Mouse (Mus musculus) hindlimb bud, embryonic 11.5 days (tissue): ENCODE measurements at regions not wholly inside any gene's neighbourhood (a gene's known extent, or its start where the extent isn't known, plus 50 kb on each side); places are given as distances from the start of the nearest gene placed in this dataset.

Experiments
- DNase-seq: peaks from one replicate; pipeline ENCODE4 v3.0.0-alpha.2; 2012; ENCODE audit warnings: low read depth, low spot score; ENCODE audit errors: extremely low spot score

GRCm38 (mm10) chr6:78599751-78600150 lies 131.1 kb upstream of the Reg3g start:
- DNase-seq, result no peak

- DNase-seq, result no peak
These were observed 101.4 kb upstream of the Reg3g start for GRCm38 (mm10) chr6:78570000-78570597.

DNA sequence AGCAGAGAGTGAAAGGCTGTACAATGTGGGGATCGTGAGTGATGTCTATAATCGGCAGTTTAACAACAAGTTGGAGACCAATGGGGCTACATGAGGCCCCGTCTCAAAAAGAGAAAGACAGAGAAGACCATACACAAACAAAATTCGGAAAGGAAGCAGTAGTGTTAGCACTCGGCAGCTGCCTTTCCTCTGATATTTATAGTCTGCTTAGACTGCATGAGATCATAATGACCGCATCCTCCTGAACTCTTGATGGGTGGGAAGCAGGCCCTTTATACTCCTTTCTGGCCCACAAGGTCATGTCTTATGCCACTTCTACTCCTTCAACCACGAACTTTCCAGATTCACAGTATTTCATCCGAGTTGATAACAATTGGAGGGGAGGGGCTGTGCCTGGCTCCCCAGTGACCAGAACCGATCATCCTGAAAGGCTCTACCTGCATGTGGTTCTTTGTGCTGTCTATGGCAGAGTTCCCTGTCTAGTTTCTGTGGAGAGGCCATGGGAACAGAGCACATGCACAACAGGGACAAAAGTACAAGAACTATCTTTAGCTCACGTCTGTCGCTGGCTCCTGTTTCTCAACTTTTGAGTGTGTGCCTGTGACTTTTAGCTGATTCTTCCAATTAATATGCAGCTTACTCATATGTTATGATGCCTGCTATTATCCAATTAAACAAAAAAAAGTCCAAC lies 84.5 kb upstream of the Reg3g start:
- DNase-seq, result no peak

DNA sequence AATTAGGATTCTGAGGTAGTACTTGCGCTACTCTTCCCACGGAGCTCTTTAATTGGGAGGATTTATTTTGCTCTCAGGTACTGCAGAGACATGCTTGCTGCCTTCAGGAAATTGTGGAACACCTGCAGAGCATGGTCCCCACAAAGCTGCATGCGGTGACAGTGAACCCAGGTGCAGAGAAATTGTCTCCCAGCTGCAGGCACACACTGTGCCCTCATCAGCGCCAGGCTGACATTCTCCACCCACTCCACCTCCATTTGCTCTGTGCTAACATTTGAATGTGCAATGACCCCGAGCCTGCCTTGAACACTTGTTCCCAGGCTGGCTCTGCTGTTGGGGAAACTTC lies 83.7 kb upstream of the Reg3g start:
- DNase-seq, result no peak

GRCm38 (mm10) chr6:78551666-78552352 lies 83.1 kb upstream of the Reg3g start:
- no peak for DNase-seq

DNA sequence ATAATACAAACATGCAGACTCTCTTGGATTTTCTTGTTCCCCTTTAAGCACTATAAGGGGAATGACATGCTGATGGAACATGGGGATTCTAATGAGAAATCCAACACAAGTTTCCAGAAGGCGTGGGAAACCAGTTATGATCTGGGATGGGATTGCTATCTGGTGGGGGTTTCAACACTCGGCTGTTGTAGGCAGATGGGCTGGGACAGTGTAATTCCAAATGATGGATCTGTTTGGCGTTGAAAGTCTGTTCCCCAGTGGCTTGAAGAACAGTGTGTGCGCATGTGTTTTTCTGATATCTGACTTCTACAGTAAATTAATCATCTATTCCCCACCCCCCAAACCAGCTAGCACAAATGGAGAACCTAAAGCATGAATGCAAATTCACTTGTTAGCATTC lies 79.8 kb upstream of the Reg3g start:
- DNase-seq, result no peak

DNA sequence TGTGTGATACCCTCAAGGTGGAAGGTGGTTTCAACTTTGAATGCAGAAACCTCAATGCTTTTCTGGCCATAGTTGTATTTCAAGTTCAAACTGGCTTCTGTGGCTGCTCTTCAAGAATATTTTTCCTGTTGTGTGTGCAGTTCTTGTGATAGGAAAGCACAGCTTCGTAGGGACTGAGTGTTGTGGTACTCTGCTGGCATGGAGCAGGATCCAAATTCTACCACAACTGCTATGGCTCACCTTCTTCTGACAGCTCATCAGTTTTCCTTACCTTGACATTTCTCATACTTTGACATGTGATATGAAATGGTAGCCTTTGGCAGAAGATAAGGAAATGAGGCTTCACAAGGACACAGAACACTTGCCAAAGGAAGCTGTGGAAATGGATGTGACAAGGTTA lies 79.0 kb upstream of the Reg3g start:
- no peak for DNase-seq

DNA sequence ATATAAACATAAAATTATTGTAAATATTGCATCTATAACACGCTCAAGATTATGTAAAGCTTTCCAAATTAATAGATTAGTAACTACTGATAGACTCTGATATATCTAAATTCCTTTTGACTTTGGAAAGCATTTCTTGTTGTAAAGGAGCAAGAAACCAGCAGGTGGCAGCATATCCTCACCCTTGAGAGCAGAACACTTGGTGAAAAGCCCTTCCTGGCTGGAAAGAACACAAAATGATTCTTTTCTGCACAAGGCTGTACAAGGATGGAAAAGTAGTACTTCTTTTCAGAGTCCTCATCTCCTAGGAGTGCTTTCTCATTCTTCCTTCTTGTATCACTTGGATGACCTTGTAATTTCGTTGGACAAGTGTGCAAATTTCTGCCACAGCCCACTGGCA lies 75.6 kb upstream of the Reg3g start:
- DNase-seq, result peak; percentile 41

GRCm38 (mm10) chr6:78537476-78537875 lies 68.8 kb upstream of the Reg3g start:
- DNase-seq, result no peak

GRCm38 (mm10) chr6:78526986-78527762 lies 58.5 kb upstream of the Reg3g start:
- DNase-seq, result no peak
